In the genomic region with DNA sequence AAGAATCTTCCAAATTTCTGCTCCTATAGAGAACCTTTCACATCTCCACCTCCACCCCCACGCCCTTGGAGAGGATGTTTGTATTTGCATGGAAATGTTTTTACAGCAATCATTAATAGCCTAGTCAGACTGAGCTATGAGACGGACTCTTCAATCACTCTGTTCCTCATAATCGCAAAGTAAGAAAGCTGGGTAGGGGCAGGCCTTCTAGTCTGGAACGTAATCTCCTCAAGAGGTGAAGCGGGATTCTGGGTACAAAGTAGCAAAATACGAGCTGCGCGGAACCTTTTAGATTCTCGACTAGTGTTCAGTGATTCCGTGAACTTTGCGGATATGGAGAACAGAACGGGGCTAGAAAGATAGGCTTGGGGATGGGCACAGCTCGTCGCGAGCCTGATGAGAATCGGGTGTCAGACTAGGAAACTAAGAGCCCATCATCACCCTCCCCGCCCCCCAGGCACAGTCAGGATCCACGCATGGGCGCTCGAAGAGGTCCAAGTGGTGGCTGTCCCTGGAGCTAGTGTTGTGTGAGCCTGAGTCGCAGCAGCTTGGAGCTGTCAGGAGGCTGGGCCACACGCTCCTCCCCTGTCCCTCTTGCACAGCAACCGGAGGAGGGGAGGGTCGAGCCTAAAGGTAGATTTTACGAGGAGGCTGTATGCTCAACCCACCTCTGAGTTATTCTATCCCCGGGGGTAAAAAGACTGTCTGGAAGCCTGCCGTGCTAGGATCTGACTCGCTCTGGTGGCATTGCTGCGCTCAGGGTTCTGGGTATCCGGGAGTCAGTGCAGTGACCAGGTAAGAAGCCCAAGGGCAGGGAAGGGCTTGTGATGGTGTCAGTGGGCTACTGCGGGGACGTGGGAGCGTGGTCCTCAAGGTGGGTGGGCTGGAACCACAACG, we compare ENCODE assay signal across 8 mouse cellular contexts. TPM values are rescaled to one million over a fixed set of nuclear protein-coding genes. Genes with fewer than 3 reads are reported as not detected.
DNase-seq lines count a peak whose midpoint lies in the region; ATAC-seq and TF ChIP-seq lines count a peak whose summit lies in the region.

A gene (plus strand): TSS at position 107 of the 897 bp plus-strand sequence.

- peak within 1 kb of the TSS; percentile 61 for H3K9ac ChIP-seq in limb, embryonic 12.5 days (replicated peaks)
- H3K9ac ChIP-seq in midbrain, embryonic 15.5 days, result peak within 1 kb of the TSS; percentile 45
- peak within 1 kb of the TSS; percentile 74 for H3K9ac ChIP-seq in stomach, embryonic 16.5 days (ENCODE audit: low read length)

- H3K27ac ChIP-seq in embryonic facial prominence, embryonic 10.5 days (replicated peaks), result peak within 1 kb of the TSS; percentile 66
- peak within 1 kb of the TSS; percentile 67 for H3K27ac ChIP-seq in limb, embryonic 12.5 days
- H3K27ac ChIP-seq in midbrain, embryonic 15.5 days, result 0 out of 2 replicates have a peak within 1 kb of the TSS, but pooled peaks have one; percentile 25
- no peak within 1 kb of the TSS for H3K27ac ChIP-seq in stomach, embryonic 16.5 days (ENCODE audit: low read length)

- H3K9me3 ChIP-seq in embryonic facial prominence, embryonic 10.5 days, result no peaks in the 10 kb centered on the region
- no peaks in the 10 kb centered on the region for H3K9me3 ChIP-seq in limb, embryonic 12.5 days
- no peaks in the 10 kb centered on the region for H3K9me3 ChIP-seq in midbrain, embryonic 15.5 days
- no peaks in the 10 kb centered on the region for H3K9me3 ChIP-seq in stomach, embryonic 16.5 days (replicated peaks; ENCODE audit: control insufficient read depth, low read length)

- H3K4me1 ChIP-seq in lung, adult 2 months (ENCODE audit: control insufficient read depth, insufficient read depth, low read length), result peaks cover 7% of the 10 kb centered on the region
- H3K4me1 ChIP-seq in embryonic facial prominence, embryonic 10.5 days, result peaks cover 17% of the 10 kb centered on the region
- H3K4me1 ChIP-seq in limb, embryonic 12.5 days (replicated peaks), result 0 out of 2 replicates have a peak, but pooled peaks cover 6% of the 10 kb centered on the region
- peaks cover 7% of the 10 kb centered on the region for H3K4me1 ChIP-seq in midbrain, embryonic 15.5 days
- peaks cover 2% of the 10 kb centered on the region for H3K4me1 ChIP-seq in stomach, embryonic 16.5 days (ENCODE audit: control insufficient read depth, insufficient read depth, low read length)

- no peak for TF ChIP-seq CTCF in lung, adult 2 months (IDR thresholded peaks at IDR 0.05; ENCODE audit: insufficient read depth, low read length)

- H3K4me2 ChIP-seq in limb, embryonic 12.5 days, result peak within 1 kb of the TSS; percentile 83
- peak within 1 kb of the TSS; percentile 92 for H3K4me2 ChIP-seq in midbrain, embryonic 15.5 days
- H3K4me2 ChIP-seq in stomach, embryonic 16.5 days (ENCODE audit: low read depth, low read length), result peak within 1 kb of the TSS; percentile 91

- peak; percentile 92 for ATAC-seq in limb, embryonic 12.5 days (ENCODE audit: insufficient number of reproducible peaks, insufficient read depth, low FRiP score, low TSS enrichment, low read depth)
- peak; percentile 90 for ATAC-seq in midbrain, embryonic 15.5 days (replicated peaks)
- peak; percentile 72; the same call in 1 of the 2 replicates for ATAC-seq in stomach, embryonic 16.5 days (ENCODE audit: insufficient read depth, low FRiP score)

- H3K36me3 ChIP-seq in embryonic facial prominence, embryonic 10.5 days (replicated peaks), result no peaks in the 10 kb centered on the region
- no peaks in the 10 kb centered on the region for H3K36me3 ChIP-seq in limb, embryonic 12.5 days
- H3K36me3 ChIP-seq in midbrain, embryonic 15.5 days (replicated peaks), result no peaks in the 10 kb centered on the region
- no peaks in the 10 kb centered on the region for H3K36me3 ChIP-seq in stomach, embryonic 16.5 days (ENCODE audit: control insufficient read depth, insufficient read depth, low read length)

- peaks cover 9% of the 10 kb centered on the region; the same call in 1 of the 2 replicates for H3K27me3 ChIP-seq in embryonic facial prominence, embryonic 10.5 days (replicated peaks; ENCODE audit: low read depth, poor library complexity, severe bottlenecking)
- no peaks in the 10 kb centered on the region for H3K27me3 ChIP-seq in limb, embryonic 12.5 days
- H3K27me3 ChIP-seq in midbrain, embryonic 15.5 days (replicated peaks), result no peaks in the 10 kb centered on the region
- no peaks in the 10 kb centered on the region for H3K27me3 ChIP-seq in stomach, embryonic 16.5 days (ENCODE audit: control insufficient read depth, insufficient read depth, low read length)

- H3K4me3 ChIP-seq in lung, adult 2 months (replicated peaks; ENCODE audit: extremely low read depth, low read depth, low read length), result peak within 1 kb of the TSS; percentile 1
- H3K4me3 ChIP-seq in embryonic facial prominence, embryonic 10.5 days, result peak within 1 kb of the TSS; percentile 65
- H3K4me3 ChIP-seq in limb, embryonic 12.5 days (replicated peaks), result peak within 1 kb of the TSS; percentile 50
- peak within 1 kb of the TSS; percentile 49 for H3K4me3 ChIP-seq in midbrain, embryonic 15.5 days
- peak within 1 kb of the TSS; percentile 54 for H3K4me3 ChIP-seq in stomach, embryonic 16.5 days (replicated peaks; ENCODE audit: low read length)

- WGBS in lung, adult 2 months, result 3% methylated on average over 34 of the region's 34 CpGs
- under 1% methylated on average over 34 of the region's 34 CpGs for WGBS in embryonic facial prominence, embryonic 10.5 days
- WGBS in limb, embryonic 12.5 days, result under 1% methylated on average over 34 of the region's 34 CpGs
- under 1% methylated on average over 34 of the region's 34 CpGs for WGBS in midbrain, embryonic 15.5 days
- under 1% methylated on average over 34 of the region's 34 CpGs for WGBS in stomach, embryonic 16.5 days

- peak; percentile 7 for DNase-seq in lung, adult 2 months
- no peak for DNase-seq in lung, adult 18-20 months
- peak; percentile 71 for DNase-seq in embryonic facial prominence, embryonic 10.5 days (ENCODE audit: low spot score)
- peak; percentile 95 for DNase-seq in heart, adult 11 months
- DNase-seq in kidney, adult 11 months, result peak; percentile 24

- no peak for TF ChIP-seq POLR2A in lung, adult 2 months (IDR thresholded peaks at IDR 0.05; ENCODE audit: borderline replicate concordance, extremely low read depth, low read depth, low read length)

RNA-seq across cellular contexts. Expression of the gene that starts here (rescaled TPM):
- 4.3 and 9.7 TPM in 2 replicates for polyA plus RNA-seq in lung, adult 2 months (2012; rRNA removed)
- polyA plus RNA-seq in embryonic facial prominence, embryonic 10.5 days (2016; fragmentation: Nextera tagmentation; extraction: Ambion mirVana), result 5.0 and 5.1 TPM in 2 replicates
- 6.4 and 7.6 TPM in 2 replicates for polyA plus RNA-seq in limb, embryonic 12.5 days (2016; fragmentation: Nextera tagmentation; extraction: Ambion mirVana)
- 14.5 and 22.4 TPM in 2 replicates for polyA plus RNA-seq in midbrain, embryonic 15.5 days (2015; fragmentation: Nextera tagmentation; extraction: Ambion mirVana)
- 9.8 and 12.5 TPM in 2 replicates for polyA plus RNA-seq in stomach, embryonic 16.5 days (2015; fragmentation: Nextera tagmentation; extraction: Ambion mirVana)

Comparison
In these comparisons a context has a peak if more than half of its experiments do, and no peak if none do; other contexts are left out.
1. DNase-seq: peak in lung, adult 2 months (single experiment), embryonic facial prominence, embryonic 10.5 days (single experiment), heart, adult 11 months (single experiment) and kidney, adult 11 months (single experiment); none in lung, adult 18-20 months (0 of 2).
2. H3K4me3 ChIP-seq: peak in every context shown above with its lines; median percentile 65 in embryonic facial prominence, embryonic 10.5 days; 54 in stomach, embryonic 16.5 days; 50 in limb, embryonic 12.5 days; 49 in midbrain, embryonic 15.5 days; 1 in lung, adult 2 months.
3. Peak in every context shown above with its lines, with median percentiles within 50 percentile points of each other: ATAC-seq, H3K4me2 ChIP-seq and H3K9ac ChIP-seq.